Mouse (Mus musculus): ENCODE data around the gene Hpse2.
"Not testable (repeated sequence)": the region's sequence is repeated elsewhere in the genome, so short reads cannot be mapped to it uniquely, and the experiment has no call there.

Hpse2 gene

DNA sequence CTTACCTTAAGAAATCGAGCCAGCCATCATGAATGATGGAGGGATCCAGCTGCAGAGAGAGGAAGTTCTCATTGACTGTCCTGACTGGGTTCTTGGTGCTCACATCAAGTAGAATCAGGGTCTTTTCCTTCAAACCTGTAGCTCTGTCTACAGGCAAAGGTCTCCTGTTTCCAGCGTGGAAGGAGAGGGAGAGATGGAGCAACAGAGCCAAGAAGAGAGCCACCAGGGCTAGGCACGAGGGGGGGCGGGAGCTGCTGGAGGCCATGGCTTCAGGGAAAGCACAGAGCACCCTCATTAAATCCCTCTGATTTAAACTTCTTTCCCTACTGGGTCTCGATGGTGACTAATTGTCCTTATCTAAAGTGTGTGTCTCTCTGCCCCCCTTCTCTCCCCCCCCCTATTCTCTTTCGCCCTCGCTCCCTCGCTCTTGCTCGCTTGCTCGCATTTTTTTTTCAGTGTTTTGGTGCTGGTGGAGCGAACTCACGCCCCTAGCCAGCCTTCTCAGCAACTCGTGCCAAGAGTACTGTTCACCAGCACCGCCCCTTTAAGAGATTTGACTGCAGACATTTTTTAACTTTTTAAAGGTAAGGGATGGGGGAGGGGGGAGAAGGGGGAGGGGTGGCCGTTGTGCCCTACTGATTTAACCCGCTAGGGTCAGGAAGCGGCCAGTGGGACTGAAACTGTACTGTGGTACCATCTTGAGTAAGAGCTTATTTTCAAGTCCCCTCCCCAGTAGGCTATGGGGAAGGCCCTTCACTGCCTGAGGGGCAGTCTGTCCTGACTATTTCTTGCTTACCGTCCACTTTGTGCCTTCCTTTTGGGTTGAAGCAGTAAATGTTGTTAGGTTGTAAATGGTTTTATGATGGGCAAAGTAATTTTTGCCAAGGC lies at the start of gene Hpse2:
Gene Hpse2 (minus strand): TSS at position 339 of the 888 bp plus-strand sequence.
- no peak for DNase-seq (ENCODE audit: low spot score)

DNA sequence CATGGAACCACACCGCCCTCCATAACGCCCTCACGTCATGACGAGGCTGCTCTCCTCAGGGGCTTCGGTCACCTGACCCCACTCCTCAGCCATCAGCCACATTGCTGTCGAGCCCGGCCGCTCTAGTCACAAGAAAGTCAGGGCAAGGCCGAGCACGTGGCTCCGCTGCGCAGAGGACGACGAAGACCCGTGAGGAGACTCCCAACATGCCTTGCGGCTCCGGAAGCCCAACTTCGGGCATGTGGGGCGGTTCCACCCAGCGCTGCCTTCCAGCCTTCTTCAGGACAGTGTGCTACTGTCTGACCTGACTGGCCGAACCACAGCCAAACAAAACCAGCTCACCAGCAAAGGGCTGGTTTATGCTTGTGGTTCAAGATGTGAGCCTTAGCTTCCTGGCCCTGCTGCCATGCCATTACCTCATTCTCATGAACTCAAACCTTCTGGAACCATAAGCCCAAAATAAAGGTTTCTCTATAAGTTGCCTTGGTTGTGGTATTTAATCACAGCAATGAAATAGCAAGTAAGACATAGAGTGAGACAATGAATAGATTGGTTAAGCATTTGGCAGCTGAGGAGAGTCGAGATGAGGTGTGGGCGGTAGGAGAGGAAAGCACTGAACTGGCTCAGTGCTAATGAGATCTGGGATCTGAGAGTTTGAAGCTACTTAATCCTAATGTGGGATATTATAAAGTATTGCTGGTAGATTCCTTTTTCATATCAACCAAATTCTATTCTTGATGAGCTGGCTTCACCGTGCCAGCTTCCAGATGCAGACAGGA lies 39.5 kb upstream of the Hpse2 start:
- no peak for DNase-seq (ENCODE audit: low spot score)

DNA sequence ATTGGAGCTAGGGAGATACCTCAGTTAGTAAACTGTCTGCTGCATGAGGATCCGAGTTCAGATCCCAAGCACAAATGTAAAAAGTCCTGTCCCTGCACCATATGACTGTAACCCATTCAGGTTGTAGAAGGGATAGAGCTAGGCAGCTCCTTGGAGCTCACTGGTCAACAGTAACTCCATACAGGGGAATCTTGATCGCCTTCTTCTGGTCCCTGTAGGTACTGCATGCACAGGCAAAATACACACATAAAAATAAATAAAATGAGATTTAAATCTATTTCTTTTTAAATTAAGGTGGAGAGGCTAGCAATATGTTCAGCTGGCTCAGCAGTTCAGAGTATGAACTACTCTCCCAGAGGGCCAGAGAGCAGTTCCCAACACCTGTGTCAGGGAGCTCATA lies 35.9 kb upstream of the Hpse2 start:
- DNase-seq (ENCODE audit: low spot score): no peak

DNA sequence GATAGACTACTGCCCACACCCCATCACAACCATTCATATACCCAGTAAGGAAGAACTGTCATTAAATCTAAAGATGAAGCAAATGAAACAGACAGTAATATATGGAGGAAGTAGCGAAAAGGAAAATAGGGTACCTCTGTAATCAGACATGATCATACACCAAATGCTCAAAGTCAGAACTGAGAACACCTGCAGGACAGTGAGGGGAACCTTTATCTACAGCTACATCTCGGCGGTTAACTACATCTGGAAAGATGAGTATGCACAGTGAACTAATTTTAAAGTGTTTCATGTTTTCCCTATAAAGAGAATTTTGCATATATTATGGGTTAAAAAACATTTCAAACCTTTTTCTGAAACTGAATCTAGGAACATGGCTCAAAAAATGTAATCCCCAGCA lies 32.4 kb upstream of the Hpse2 start:
- no peak for DNase-seq (ENCODE audit: low spot score)

DNA sequence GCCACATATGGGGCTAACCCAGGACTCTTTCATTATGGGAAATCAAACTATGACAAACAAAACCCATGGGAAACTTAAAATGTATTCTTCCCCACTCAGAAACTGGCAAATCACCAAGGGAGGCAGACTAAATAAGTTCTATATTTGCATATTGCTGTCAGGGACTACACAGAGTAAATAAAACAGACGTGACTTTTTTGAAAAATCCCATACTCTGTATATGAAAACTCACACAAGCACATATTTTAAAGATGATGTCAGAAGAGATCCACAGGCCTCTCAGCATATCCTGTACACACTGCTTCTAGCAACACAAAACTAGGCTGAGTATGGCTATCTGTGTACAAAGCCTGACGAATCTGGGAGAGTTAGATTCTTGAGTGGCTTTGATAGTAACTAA lies 27.4 kb upstream of the Hpse2 start:
- no peak for DNase-seq (ENCODE audit: low spot score)

DNA sequence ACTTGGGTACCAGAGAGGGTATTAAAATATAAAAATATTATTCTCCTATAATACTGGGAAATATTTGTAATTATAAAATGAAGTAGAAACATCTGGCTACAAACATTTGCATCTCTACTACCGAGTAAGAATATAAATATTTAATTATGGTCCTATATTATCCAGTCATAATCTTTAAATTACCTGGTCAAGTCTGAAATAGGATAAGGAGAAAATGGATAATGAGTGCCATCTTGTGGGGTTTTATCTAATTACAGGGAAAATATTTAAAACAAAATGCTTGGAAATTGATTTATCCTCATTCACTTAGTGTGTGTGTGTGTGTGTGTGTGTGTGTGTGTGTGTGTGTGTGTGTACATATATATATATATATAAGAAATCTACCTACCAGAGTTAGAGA lies 19.0 kb upstream of the Hpse2 start:
- no peak for DNase-seq (ENCODE audit: low spot score)

DNA sequence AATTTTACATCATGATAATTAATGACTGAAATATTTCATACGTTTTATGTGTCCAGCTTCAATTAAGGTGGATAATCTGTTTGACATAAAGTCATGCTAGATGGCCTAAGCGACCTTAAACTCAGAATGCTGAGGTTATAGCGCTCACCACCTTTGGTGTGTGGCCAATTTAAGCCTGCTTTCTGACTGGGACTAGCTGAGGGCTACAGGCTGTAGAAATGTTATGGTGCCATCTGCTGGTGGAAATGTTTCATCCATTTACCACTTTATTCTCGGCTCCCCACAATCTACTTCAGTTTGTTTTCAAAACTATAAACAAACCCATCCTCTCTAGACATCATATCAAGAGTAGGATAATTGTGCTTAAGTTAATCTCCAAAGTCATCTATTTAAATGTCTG lies 8.2 kb upstream of the Hpse2 start:
- DNase-seq (ENCODE audit: low spot score): peak; percentile 24

DNA sequence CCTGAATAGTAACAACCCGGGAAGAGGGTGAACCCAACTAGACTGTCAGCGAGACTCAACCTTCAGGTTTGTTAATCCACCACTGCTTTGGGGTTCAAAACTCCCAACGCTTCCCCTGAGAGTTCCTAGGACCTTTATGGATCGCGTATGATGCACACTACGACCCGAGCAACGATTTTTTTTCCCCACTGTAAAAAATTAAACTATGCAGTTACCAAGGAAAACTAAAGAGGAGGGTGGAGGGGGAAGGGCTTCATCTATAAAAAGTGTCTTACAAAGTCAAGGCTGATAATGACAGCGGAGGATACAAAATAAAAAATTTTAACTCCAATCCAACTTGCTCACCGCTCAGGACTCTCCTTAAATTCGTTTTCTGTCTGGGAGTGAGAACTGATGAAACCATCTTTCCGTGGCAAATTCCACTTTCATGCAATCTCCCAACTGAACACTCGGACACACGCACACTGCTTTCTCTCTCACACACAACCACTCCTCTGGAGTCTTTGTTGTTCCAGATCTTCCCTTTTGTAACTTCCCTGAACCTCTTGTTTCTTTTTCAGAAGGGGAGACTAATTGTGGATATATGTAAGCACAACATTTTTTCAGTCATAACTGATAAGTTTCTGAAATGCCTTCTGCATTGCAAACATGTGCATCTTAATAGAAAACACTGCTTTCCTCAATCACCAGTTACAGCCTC lies 934 bp downstream of the Hpse2 start:
- DNase-seq (ENCODE audit: low spot score): no peak

DNA sequence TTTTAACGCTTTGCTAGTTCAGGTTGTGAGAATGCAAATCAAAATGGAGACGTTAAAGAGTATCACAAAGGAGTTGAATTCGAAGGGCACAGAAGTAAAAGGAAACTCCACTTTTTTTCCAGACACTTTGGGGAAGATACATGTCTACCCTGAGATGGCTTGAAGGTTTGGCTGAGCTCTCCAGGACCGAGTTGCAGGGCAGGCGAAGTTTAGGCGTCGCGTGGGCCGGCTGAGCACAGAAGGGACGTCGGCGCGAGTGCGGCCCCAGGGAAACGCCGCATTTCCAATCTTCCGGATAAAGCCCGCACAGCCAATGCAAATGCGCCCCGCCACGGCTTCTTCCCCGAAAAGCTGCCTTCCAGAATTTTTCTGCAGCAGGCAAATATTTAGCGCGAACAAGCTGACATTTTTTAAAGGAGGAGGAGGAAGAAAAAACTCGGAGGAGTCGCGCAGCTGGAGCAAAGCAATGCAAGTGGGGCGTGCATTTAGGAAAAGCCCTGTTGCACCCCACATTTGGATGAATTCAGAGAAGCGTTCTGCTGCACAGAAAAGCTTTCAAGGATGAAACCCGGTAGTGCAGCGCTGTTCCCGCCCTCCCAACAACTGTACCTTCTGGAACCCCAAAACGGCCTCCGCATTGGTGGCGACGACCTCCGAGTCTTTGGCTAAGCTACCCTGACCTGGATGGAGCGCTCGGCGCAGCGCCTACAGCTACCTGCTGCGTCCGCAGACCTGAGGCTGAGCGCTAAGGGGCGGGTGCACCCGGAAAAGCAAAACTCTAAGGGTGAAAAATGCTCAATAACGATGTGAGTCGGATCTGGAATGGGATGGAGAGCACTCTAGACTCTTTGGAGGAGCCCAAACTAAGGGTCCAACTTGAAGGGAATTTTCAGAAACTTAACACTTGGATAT lies 1.9 kb downstream of the Hpse2 start:
- no peak for DNase-seq (ENCODE audit: low spot score)

DNA sequence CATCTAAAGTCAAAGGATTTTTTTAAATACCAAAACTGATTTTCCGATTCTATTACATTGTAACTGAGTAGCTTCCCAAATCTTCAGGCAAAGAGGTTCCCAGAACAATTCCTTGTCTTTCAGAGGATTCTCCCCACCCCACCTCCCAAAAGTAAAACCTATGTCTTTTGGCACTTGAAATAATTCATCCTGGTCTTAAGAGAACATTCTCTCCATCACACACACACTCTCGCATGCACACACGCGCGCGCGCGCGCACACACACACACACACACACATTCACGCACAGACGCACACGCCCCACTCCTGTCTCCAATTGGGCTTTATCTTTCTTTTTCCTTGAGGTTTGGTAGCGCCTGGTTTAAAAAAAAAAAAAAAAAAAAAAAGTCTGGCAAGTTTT lies 2.7 kb downstream of the Hpse2 start:
- DNase-seq (ENCODE audit: low spot score): no peak

DNA sequence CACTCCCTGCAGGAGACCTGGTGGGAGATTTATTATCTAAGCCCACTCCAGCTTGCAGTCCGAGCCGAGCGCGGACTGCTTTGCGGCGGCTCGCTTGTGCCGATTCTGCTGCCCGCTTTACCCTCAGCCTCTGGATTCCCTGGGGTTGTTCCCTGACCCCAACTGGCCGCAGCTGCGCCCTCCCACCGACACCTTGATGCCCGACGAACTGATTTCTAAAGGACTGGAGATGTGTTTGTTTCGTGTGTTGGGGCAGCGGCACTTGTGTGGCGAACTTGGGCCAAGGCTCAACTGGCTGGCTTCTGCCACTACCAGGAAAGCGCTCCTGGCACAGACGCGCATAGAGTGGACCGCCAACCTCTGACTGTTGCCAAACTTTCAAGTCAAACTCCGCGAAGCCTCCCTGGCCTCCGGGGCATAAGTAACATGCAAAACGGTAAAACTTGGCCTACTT lies 3.1 kb downstream of the Hpse2 start:
- DNase-seq (ENCODE audit: low spot score): peak; percentile 7

DNA sequence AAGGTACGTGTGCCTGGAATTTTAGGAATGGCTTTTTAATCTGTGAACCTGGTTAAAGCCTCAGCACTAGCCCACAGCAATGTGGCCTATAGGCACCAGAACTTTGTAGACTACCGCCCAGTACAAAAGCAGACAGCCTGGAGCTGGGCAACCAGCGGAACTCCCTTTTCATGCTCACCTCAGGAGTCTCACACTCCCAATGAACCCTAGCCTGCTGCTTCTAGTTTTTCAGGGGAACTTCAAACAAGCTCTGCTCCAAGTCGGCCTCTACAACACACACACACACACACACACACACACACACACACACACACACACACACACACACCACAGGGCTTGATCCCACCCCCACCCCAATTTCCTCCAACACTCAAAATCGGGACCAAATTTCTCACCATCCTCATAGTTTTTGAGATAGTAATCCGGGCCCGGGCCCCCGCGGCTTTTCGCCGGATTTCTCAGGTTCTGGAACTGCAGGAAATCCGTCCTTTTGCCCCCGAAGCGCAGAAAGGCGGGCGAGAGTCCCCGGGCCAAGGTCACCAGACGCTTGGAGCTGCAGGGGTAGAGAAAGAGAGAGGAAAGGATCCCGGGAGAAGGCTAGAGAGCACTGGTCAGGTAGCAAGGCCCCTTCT lies 3.7 kb downstream of the Hpse2 start:
- no peak for DNase-seq (ENCODE audit: low spot score)

DNA sequence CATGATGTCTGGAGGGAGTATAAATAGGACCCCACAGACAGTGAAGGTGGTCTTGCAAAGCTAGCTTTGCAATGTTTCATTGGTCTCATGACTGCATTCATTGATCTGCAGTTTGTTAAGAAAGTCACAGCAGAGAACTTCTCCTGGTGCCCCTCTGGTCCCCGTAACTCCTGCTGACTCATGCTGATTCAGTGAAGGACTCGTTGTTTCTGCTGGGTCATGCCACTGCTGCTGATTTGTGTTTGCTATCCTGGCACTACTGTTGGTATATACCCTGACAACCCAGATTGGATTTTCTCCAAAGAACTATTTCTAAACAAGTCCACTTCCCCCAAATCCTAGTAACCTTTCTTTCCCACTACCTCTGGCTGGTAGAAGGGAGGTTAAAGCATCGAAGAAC lies 29.3 kb downstream of the Hpse2 start:
- no peak for DNase-seq (ENCODE audit: low spot score)

DNA sequence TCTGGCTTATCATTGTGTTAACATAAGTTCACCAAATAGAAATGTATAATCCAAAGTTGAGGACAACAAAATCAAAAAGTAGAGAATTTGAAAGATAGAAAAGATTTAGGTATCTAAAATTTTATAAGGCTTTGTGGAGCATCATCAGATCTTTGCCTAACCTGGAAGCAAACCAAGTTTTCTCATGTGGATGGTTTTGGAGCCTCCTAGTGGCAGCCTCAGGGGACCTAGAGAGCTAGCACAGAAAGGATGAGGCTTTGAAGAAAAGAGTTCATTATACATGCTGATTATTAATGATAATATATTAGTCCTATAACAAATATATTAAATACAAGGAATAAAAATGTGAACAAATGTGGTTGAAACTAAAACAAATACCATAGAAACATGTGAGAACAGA lies 77.0 kb downstream of the Hpse2 start:
- peak; percentile 40 for DNase-seq (ENCODE audit: low spot score)

DNA sequence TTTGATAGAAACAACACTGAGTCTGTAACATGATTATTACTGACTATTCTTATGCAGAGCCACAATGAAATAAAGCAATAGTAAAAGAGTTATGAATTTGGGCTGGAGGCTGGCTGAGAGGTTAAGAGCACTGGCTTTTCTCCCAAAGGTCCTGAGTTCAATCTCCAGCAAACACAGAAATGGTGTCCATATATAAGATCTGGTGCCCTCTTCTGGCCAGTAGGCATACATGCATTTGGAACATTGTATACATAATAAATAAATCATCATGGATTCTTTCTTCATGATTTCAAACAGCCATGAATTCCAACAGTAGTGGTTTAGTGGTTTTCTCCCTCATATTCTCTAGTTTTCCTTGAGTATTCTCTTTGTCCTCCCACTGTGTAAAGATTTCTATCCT lies 81.4 kb downstream of the Hpse2 start:
- DNase-seq (ENCODE audit: low spot score): no peak

DNA sequence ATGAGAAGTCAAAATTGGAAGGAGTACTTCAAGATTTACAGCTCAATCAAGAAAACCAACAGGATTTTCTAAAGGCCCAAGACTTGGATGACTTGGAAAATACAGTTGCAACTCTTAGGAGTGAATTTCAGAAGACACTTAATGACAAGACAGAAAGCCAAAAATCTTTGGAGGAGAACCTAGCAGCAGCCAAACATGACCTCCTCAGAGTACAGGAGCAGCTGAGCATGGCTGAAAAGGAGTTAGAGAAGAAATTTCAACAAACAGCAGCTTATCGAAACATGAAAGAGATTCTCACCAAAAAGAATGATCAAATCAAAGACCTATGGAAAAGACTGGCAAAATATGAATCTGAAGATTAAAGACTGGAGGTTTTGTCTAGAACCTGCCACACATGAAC lies 106.8 kb downstream of the Hpse2 start:
- DNase-seq (ENCODE audit: low spot score): not testable (repeated sequence)

DNA sequence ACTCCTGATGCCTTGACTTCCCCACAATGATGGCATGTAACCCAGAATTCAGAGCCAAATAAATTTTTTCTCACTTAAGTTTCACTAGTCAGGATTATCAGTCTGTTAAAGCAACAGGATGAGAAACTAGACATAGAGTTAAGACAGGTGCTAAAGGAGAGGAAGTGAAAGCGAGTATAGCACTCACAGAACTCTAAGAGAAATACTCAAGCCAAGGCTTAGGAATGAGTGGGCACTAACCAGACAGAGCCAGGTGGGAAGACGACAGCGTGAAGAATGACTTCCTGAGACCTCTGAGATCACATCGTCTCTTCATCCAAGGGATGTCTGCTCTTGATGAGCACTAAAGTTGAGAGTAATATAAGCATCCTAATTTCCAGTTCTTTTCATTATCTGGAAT lies 144.2 kb downstream of the Hpse2 start:
- DNase-seq (ENCODE audit: low spot score): no peak

DNA sequence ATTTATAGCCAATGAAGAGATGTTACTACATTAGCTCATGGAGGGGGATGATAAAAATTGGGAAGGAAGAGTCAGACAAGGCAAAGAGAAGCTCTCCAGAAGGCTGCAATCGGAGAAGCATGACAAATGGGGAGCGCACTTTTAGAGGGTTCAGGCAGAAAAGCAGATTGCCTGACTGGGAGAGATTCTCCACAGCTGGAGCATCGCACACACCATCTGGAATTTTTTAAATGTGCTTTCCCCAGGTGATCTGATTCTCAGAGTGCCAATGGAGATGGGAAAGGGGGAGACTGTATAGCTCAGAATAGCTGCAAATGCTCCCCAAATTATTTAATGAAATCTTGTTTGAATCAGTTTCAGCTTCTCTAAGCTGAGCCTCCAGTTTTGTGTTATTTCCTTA lies 156.4 kb downstream of the Hpse2 start:
- DNase-seq (ENCODE audit: low spot score): no peak

DNA sequence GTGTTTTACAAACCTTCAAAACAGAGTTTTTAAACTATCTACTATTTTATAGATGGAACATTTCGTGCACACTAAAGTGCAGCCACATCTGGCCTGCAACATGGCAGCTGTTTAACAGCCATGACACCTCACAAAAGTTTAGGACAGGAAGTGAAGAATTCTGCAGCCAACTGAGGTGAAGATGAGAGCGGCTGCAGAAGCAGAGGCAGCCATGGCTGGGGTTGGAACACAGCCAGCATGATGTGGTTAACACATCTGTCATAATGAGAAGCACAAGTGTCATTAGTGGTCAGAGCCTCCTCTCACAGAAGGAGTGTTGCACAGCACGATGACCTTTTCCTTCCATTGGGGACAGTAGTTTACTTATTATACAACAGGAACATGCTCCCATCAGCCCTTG lies 194.6 kb downstream of the Hpse2 start:
- no peak for DNase-seq (ENCODE audit: low spot score)

DNA sequence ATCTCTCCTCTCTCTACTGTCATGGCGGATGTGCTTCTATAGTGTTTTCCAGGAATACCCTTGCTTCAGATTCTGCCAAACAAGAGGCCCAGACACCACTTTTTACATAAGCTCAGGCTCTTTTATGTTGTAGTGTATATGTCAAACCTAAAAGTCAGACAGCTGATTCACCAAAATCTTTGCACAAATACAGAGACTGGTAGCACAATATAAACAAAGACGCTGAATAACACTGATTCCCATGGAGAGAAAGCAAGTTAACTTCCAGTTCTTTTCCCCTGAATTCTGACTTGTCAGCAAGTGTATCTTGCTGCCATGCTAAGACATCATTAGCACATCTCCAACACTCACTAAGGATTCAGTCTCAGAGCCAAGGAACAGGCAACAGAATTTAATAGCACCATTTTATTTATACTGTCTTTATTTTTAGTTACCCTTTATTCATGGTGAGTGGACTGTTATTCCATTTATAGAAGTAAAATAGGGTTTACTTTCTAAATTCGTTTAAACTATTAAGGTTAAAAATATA lies 212.7 kb downstream of the Hpse2 start:
- DNase-seq (ENCODE audit: low spot score): no peak

DNA sequence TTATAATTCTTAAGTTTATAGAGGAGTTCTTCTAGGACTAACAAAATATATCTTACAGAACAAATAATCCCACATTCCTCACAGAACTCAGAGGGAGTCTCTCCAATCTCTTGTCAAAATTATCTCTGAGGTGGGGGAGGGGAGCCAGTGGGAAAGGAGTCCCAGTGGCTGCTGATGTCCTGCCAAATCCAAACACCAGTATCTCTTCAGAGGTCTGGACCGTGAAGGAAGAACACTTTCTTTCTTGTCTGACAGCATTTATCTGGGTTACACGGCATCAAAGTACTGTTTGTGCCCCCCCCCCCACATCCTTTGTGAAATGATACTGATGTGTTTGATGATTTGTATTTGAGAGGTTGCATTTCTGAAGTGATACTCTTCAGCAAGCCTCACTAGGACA lies 213.3 kb downstream of the Hpse2 start:
- no peak for DNase-seq (ENCODE audit: low spot score)

All from ovary, postnatal 14 days (tissue).